Mouse (Mus musculus) cerebellum, adult 8-10 months (tissue): Measurements from ENCODE around the gene Islr2.
"Not testable (repeated sequence)": the region's sequence is repeated elsewhere in the genome, so short reads cannot be mapped to it uniquely, and the experiment has no call there.

Experiments
- DNase-seq: peaks from one replicate; pipeline ENCODE4 v3.0.0; 2022

Islr2 gene

GRCm38 (mm10) chr9:58203516-58204447 lies at the start of gene Islr2, which contains the start of gene Islr:
Gene Islr2 (minus strand): TSS chr9:58204319.
Gene Islr (minus strand): TSS chr9:58204306.
- peak; percentile 22 for DNase-seq

DNA sequence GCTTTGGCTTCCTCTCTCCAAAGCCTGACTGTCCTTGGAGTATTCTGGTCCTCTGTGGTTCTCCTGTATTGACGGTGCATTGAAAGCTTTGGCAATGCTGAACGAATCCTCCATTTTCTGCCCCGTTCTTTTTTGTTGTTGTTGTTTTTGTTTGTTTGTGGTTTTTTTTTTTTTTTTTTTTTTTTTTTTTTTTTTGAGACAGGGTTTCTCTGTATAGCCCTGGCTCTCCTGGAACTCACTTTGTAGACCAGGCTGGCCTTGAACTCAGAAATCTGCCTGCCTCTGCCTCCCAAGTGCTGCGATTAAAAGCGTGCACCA lies 49.6 kb upstream of the Islr2 start:
- DNase-seq, result not testable (repeated sequence)

GRCm38 (mm10) chr9:58253033-58253804 lies 49.1 kb upstream of the Islr2 start, which contains the start of gene Stoml1:
Gene Stoml1 (plus strand): TSS chr9:58253164.
- peak; percentile 91 for DNase-seq

- not testable (repeated sequence) for DNase-seq
These were observed 46.6 kb upstream of the Islr2 start for GRCm38 (mm10) chr9:58250730-58251129.

DNA sequence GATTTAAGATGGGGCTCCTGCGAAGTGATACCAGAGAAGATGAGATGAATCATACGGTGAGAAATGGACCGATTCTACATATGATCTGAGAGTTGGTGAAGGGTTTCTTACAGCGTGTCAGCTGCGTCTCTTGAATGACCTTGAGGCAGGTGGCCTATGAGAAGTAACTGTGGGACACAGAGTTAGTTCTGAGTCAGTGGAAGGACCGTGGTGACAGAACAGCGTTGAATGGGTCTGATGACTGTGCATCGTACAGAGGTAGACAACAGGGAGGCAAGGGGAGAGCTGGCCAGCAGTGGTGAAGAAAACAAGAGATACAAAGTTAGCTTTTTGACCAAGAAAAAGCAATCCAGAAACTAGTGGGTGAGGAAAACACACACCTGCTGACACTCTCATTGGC lies 46.2 kb upstream of the Islr2 start:
- DNase-seq, result no peak

DNA sequence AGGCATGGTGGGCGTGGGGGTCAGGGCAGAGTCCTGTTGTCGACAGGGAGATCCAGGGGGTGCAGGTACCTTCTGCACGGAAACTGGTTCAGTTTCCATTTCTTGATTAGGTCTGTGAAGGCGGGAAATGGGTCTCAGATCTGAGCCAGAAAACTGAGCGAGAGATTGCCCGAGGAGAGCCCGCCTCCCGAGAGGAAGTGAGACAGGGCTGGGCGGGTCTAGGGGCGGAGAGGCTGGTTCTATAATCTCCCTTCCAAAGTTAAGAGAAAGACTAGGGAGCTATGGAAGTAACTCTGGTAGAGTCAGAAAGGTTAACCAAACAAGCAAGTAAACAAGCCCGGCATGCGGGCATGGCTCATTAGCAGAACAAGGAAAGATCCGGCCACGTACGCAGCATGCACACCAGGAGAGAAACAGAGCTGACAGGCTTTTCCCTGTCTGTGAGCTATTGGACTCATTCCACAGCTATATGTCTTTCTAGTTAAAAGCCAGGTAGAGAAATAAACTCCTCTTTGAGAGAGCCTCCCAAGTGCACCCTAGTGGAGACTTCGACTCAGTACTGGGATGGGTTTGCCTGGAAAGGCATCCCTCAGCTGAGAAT lies 45.6 kb upstream of the Islr2 start, which contains the start of gene Pml:
TSS of gene Pml (minus strand) at position 195 of the 601 bp plus-strand sequence.
- DNase-seq, result peak; percentile 56

DNA sequence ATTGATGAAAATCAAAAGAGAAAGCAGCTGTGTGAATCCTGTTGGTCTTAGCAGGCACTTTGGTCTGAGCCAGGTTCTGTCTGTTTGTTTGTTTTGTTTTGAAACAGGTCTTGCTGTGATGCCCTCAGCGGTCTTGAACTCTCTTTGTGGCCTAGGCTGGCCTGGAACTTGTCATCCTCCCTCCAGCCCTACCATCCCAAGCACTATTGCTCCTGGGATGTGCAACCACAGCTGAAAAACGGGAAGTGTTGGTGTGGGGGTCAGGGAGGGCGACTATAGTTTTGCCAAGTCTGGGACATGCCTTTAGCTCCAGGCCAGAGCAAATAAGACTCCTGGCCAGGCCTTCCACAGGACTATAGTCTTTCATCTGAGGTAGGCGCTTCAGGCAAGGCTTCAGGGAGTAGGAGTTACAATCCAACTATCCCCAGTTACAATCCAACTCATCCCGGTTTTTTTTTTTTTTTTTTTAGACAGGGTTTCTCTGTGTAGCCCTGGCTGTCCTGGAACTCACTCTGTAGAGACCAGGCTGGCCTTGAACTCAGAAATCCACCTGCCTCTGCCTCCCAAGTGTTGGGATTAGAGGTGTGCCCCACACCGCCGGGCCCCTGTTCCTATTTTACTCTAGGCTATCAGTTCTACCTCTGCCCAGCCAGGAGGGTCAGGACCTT lies 44.8 kb upstream of the Islr2 start:
- DNase-seq, result no peak

- DNase-seq, result peak; percentile 71
These were observed 43.1 kb upstream of the Islr2 start for GRCm38 (mm10) chr9:58247064-58247759.

DNA sequence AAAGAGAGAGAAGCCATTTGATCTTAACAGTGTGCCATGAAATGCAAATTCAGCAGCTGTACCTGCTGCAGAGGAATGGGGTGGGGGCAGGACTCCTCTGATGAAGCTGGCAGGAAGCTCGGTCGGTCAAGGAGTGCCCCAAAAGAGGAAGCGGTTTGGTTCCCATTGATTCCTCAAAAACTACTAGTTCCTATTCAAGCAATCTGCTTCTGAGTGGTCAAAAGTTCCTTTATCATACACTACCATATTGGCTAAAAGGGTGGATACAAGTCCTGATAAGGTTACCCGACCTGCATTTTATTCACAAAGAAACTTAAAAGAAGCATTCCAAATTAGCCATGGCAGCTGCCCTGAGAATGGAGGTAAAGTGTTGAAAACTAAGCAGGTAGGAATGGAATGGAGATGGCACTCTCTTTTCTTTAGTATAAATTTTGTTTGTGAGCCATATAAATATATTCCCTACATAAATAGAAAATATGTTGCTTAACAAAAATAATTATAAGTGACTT lies 42.0 kb upstream of the Islr2 start:
- DNase-seq, result no peak

GRCm38 (mm10) chr9:58243696-58244095 lies 39.6 kb upstream of the Islr2 start:
- no peak for DNase-seq

DNA sequence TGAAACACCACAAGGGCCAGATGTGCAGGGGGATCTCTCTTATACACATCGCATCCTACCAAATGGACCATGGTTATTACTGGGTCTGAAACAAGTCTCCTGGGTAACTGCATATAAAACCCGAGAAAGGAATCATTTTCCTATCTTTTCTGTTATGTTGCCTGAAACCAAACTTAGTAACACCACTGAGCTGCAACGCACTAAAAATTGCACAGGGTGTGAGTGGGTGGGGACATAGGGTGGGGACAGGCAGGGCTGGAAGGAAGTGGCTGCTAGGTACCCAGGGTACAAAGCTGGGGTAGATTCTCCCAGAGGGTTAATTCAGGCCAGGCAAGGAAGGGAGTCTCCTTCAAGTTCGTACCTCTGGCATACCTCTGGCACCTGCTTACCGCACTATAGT lies 38.6 kb upstream of the Islr2 start:
- DNase-seq, result no peak

DNA sequence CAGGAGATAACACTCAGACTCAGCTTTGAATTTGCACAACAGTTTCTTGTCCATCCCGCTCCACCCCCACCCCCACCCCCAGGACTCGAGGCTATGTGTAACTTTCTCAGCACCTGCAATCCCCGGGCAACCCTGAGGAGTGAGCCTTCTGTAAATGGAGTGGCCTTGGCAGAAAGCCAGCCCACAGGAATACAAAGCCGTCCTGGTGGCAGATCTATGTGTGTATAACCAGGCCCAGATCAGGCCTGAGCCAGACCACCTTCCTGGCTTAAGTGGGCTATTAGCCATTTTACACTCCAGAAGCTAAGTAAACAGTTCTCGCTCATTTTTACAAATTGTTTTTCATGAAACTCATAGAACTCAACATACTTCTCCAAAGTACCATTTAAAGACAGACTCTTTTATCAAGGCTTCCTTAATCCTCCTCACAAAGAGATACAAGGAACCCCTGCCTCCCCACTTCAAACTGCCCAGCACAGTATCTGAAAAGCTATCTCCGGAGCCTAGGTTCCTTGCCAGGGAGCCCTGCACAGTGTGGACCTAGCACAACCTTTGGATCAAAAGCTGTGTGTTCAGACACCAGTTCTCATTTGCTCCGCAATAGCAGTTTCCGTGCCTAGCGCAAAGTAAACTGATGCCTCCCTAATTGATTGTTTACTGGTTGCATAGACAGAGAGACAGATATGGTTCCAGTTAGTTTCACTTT lies 37.8 kb upstream of the Islr2 start:
- peak; percentile 22 for DNase-seq

DNA sequence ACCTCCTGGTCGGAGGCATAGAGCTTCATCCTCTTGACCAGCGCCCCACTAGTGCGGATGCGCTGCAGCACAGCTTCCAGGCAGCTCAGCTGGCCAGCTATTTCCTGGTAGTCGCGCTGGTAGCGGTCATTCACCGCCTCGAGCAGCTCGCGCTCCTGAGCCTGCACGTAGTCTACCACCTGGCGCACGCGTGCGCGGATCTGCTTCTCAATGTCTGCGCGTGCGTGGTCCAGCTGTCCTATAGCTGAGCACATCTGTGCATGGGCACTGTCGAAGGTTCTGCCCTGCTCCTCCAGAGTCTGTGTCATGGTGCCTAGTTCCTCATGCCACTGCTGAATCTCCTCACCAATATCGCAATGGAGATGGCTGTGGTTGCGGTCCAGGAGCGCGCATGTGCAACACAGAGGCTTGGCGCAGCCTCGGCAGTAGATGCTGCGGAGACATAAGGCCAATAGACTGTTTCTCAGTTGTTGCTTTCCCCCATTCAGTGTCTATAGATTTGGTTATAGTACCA lies 30.4 kb upstream of the Islr2 start:
- no peak for DNase-seq

DNA sequence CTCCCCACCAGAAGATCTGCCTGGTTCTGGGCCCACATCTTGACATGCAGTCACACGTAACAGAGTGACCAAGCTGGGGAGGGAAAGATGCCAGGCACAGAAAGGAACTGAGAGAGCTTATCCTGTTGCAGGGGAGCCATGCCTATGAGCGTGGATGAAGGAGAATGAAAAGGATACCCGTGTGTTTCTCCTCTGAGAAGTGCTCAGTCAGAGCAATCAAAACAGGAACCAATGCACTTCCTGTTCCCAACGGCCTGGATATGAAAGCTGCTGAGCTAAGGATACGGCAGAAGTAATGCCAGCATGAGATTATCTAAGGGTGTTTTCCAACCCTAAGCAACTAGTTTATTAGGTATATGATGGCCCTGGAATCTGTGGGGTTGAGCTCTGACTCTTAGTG lies 28.3 kb upstream of the Islr2 start:
- DNase-seq, result no peak

DNA sequence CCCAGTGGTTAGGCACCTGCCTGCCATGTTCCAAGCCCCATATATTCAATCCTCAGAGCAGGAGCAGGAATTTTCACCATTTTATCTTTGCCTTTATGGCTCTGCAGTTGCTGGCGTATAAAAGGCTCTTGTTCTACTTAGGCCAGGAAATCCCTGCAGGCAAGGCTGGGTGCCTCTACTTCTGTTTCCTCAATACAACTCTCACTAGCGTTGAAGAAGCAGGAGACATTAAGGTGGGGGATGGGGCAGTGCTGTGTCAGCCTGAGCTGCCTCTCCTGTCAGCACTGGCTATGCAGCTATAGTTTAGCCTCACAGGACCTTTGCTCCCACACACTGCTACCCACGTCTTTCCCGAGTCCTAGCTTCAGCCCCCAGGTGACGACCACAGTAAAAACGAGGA lies 27.6 kb upstream of the Islr2 start:
- DNase-seq, result no peak

GRCm38 (mm10) chr9:58228777-58229466 lies 24.8 kb upstream of the Islr2 start:
- no peak for DNase-seq

DNA sequence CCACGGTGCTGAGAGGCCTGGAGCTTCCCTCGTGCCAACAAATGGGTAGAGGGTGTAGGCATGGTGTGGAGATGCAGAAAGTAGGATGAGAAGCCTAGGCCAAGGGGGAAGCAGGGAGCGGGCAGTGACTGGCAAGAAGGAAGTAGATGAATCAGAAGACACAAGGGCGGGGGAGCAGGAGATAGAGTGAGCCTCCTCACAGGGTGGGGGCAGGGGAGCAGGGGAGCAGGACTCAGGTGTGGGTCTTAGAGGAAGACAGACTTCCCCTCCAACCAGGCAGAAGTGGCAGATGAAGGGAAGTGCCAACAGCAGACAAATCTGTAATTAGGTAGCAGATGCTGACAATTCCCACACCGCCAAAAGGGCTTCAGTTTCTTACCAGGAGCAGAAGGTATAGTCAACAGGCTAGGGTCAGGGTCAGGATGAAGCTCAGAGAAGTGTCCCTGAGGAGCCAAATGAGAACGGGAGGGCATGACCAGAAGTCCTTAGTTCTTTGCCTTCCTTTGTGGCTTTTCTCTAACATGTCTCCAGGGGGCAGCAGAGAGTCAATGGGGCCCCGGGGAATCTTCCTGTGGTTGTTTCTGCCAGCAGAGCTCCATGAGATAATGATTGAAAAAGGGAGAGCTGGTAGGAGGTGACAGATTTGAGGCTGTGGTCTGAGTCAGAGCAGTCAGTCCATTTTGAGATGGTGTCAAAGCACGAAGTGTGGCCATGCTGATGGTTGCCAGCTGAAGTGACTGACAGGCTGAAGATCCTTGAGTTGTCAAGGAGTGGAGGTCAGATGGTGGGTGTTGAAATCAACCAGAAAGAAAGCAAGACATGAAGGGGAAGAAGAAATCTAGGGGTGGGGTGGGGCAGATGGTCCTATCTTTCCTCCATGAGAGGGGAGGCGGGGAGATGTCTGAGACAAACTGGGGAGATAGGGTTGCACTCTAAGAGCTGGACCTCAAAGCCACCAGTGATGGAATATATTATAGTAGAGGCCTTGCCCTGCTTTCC lies 22.1 kb upstream of the Islr2 start:
- peak; percentile 46 for DNase-seq

DNA sequence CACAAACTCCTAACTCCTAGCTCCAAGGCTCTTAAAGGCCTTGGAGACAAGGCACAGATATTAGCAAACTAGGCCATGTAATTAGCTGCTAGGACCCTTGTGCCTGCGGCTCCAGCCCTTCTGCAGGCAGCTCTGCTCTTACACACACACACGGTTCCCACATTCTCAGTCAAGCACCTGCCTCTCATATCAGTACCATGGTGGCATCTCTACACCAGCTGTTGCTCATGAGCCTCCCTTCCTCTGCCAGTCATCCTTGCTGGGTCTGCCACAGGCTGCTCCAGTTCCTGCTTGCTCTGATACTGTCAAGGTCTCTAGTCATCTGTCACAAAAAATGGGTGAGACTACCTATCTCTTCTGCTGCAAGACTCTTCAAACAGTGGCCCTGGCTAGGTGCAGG lies 20.2 kb upstream of the Islr2 start:
- DNase-seq, result no peak
